Mouse (Mus musculus) telencephalon, adult 2 months (tissue): ENCODE measurements at regions not wholly inside any gene's neighbourhood (a gene's known extent, or its start where the extent isn't known, plus 50 kb on each side); places are given as distances from the start of the nearest gene placed in this dataset.
"Not testable (repeated sequence)": the region's sequence is repeated elsewhere in the genome, so short reads cannot be mapped to it uniquely, and the experiment has no call there.

Source experiments
- DNase-seq: peaks from one replicate; pipeline ENCODE4 v3.0.0-alpha.2; 2011; ENCODE audit warnings: low read depth, low spot score

DNA sequence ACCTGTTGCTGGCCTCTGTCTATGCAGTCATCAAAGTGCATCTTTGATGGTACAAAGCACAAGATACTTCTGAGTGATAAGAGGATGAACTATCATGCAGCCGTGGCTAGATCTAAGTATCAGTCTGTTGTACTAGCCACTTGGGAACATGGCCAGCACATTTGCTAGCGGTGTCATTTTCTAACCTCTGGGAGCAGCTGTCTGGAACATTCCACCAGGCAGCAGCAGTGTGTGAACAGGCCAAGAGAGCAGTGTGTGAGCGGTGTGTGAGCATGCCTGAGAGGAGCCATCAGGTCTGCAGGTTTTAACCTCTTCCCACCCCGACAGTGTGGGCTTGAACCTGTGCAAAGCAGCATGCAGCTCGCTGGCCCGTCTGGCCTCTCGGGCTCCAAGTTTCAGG, 248.3 kb downstream of the Gadd45g start:
- no peak for DNase-seq

DNA sequence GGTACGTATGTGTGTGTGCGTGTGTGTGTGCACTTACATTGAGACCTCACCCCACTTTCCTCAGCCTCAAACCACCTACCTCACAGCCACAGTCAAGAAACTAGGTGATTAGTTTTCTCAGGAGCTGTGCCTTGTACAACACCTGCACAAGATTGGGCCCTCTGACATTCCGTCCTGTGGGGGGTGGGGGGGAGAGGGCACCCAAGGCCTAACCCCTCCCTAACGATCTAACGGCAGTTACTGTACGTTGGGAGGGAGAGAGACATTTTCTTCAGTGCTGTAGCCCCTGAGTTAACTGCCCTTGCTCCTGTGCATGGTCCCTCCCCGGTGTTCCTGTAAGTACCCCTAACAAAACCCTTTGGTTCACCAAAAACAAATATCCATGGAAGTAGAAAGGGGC, 250.0 kb downstream of the Gadd45g start:
- no peak for DNase-seq

DNA sequence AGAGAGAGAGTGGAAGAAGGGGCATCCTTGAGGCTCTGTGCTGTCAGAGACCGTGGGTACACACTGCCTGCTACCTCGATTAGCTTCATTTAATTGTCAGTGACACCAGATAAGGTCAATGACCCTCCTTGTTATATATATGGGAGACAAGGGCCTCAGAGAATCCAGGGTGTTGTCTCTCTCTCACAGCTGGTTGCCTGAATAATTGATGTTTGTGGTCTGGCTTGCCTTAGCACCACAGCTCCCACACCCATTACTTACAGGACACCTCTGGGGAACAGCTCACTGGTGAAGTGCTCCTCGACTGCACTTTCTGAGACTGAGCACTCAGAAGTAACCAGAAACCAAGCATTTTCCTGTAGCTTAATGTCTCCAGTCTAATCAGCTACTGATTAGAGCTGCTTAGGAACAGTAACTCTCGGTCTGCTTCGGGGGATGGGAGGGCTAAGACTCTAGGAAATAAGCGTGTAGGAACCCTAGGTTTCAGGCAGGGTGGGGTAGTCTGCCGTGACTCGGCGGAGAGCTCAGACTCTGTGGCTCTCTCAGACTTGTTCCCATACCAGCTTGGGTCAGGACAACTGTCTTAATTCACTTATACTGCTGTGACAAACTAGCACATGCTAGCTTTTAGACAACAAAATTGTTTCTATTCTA, 259.6 kb downstream of the Gadd45g start:
- DNase-seq: no peak

DNA sequence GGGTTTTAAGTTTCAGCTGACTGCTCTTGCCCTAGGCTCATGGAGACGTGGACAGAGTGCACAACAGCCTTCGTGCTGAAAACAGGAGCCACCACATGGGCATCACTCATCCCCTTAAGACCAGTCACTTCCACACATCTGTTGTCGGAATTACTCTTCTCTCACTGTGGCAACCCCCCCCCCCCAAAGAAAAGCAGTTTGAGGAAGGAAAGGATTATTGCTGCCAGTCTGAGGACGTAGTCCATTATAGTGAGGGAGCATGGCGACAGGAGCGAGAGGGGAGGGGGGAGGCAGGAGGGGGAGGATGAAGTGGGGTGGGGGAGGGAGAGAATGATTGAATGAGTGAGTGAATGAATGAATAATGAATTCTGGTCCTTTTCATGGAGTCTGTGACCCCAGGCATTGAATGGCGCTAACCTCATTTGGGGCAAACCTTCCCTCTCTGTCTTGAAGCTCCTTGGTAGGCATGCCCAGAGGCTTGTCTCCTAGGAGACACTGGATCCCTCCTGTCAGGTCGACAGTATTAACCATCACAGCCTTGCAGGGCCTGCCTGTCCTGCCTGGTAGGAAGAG, 262.0 kb downstream of the Gadd45g start:
- no peak for DNase-seq

DNA sequence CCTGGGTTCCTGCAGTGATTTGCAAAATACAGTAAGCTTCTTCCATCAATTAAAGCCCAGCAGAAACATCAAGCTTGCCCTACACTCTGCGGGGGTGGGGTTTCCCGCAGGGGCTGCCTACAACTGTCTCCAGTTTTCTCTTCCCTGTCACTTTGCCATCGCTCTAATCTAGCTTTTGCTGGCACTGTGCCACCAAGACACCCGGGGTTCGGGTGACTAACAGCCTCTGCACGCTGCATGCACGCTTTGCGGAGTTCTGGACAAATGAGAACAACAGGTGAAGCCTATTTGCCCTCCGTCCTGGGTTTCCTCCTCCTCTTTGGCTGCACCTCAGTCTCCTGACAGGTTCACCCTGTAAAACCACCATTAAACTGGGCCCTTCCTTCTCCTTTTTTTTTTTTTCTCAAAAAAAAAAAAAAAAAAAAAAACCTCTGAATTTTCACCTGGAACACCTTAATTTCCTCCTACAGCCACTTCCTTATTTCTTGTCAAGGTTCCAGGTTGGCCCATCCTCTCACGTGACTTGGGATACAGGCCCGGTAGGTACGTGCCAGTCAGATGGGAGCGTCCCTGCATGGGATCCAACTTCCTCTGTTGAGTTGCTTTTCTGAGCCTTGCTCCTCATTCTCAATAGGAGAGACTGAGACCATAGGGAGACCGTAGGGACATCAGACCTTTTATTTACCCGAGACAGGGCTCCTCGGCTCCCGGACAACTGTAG, 262.7 kb downstream of the Gadd45g start:
- no peak for DNase-seq

DNA sequence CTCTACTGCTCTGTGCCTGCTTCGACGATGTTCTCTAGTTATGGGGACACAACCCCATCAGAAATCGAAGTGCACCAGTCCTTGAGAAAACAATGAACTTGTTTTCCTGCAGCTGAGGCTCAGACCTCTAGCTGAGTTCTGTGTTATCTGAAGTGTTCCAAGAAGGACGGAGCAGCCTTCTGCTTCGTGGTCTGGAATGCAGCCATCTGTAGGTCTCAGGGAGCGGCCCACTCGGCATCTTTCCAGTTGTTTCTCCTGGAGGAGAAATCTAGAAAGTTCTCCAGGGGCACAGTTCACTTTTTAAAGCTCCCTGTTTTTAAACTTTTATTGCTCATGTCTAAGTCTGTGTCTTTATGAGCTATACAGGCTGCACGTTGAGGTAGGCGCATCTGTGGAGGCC, 264.3 kb downstream of the Gadd45g start:
- no peak for DNase-seq

DNA sequence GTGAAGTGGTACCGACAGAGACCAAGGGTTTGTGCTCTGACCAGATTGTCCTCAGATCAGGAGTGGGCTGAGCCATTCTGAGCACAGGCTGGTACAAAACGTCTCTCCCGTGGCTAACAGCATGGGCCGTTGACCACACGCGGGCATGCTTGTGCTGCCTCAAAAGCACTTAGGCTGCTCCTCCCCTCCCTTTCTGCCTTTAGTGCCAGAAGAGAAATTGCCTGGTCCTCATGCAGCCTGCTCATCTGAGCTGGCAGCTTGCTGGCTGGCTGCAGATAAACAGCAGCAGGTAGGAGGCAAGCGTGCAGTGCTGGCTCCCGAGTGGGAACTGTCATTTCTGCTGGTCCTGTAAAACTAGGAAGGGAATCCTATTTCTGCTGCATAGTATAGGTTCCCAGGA, 267.1 kb downstream of the Gadd45g start:
- DNase-seq: peak; percentile 29

DNA sequence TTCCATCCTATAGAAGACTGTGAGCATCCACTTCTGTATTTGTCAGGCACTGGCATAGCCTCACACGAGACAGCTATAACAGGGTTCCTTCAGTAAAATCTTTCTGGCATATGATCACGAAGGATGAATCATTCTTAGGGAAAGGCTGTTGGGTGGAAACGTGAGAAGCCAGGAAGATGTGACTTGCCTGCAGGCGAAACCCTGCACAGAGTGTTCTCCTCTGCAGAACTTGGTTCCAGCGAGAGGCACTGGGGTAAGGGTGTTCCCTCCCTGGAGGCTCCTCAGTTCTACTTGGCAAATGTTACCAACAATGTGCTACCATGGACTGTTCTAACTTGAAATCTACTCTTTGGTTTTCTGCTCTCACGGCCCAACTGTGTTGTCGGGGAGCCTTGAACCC, 268.0 kb downstream of the Gadd45g start:
- DNase-seq: no peak

DNA sequence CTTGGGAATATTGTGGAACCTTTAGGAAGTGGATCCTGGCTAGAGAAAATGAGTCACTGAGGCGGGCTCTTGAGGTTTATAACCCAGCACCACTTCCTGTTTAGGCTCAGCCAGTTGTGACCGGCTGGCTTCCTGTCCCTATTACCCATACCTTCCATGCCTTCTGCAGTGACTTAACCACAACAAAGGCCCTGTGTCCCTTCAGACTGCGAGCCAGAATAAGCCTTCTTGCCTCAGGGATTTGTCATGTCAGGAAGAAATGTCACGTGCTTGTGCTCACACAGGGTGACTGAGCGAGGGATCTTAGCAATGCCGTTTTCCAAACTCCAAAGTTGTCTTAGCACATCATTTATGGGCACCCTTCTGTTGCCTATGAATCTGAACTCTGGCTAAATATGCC, 268.5 kb downstream of the Gadd45g start:
- DNase-seq: no peak

DNA sequence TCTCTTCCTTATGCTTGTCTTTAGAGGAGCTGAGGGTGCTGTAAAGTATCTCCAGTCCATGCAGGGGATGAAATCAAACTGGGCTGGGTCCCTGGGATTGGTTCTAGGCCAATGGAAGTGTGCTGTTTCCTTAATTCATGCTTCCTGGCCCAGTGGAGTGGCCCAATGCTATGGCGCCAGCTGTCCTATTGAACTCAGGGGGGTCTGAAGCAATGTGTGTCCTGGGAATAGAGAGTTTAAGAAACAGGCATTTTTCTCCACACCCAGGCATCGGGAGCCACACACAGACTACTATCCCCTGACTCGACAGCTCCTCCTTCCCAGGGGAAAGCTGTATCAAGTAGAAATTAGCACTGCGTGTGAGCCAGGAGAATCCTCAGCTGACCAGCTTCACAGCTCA, 269.8 kb downstream of the Gadd45g start:
- no peak for DNase-seq

DNA sequence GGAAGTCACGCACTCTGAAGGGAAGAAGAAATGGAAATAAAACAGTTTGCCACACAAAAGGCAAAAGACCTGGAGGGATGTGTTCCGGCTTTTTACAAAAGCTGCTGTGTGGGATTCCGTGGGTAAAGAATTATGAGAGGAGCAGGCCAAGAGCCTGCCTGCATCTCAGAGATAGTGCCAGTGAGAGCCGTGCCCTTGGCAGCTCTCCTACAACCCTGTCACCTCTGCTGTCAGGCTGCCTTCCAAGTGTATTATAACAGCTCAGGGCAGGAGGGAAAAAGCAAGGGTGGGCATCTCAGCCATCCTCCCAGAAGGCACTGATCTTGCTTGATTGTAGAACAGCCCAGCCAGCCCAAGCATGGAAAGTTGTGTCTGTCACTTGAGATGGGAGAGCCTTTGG, 270.3 kb downstream of the Gadd45g start:
- no peak for DNase-seq

DNA sequence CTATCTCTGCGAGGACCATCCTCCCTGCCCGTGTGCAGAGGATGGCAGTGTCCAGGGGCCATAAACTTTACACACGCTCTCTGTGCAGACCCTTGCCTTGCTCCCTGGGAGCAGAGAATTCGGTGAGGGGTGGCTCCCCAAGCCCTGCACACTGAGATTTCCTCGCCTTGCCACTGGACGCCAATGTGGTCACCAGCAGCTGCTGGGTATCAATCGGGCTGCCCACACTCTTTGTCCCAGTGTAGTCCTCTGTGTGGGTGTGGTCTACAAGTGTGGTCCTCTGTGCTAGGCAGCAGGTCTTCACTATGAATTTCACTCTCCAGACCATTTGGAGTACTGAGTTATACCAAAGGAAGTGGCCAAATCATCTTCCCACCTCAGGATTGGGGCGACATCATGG, 274.3 kb downstream of the Gadd45g start:
- no peak for DNase-seq

DNA sequence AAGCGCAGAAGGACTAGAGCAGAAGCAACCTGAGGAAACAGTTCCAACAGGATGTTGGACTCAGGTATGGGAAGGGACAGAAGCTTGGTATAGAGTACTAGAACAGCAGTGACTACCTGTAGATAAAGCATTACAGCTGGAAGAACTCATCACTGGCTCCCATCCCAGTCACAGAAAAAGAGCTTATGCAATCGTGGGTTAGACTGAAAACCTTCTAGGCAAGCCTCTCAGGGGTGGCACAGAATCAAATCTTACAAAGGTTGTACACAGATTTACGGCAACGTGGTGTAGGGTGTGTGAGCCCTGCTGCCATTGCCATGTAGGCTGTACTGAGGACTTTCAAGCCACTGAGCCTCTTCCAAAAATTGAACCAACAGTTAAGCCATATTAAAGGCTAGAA, 278.6 kb downstream of the Gadd45g start:
- DNase-seq: no peak

DNA sequence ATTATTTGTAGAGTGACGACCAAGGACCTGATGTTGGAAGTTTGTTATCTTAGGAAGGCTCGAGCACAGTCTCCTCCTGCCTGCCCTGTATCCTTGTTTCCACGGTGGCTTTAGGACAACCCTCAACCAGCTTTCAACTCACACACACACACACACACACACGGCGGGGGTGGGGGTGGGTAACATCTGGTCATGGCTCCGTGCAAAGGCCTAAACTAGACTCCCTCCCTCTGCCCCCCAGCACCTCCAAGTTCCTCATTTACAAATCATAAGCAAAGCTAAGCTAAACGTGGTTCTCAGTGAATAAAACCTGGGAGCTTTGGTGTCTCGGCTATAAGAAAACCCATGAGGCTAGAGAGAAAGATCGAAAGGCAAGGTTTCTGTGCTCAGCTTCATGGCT, 281.3 kb downstream of the Gadd45g start:
- no peak for DNase-seq

DNA sequence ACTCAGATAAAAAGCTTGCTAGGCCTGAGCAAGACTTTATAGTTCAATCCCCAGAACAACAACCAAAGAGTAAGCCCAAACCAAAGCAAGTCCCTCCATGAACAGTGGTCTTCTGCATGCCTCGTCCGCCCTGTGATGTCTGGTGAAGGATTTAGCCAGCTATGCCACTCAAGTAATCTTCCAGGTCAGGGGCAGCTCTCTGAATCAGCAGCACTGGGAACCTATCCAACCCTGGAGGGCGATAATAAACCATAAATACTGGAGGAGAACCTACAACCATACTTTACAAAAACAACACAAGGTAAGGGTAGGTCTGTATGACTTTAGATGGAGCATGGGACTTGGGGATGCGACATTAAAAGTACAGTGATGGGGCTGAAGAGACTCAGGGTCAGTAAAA, 283.0 kb downstream of the Gadd45g start:
- DNase-seq: no peak

DNA sequence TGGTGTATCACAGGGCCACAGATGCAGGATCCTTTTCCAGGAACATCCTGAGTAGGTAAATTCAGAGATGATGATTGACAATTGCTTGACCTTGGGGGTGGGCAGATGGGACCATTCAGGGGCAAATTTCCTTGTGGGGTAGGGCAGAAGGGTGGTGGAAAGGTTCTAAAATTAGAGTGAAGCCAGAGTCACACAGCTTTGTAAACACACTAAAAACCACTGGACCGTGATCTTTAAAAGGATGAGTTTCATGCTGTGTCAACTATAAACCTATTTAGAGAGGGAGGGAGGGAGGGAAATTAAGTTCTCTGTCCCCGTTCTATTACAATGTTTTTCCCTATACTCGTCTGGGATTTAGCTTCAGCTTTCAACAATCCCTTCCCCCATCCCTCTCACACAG, 286.7 kb downstream of the Gadd45g start:
- no peak for DNase-seq

DNA sequence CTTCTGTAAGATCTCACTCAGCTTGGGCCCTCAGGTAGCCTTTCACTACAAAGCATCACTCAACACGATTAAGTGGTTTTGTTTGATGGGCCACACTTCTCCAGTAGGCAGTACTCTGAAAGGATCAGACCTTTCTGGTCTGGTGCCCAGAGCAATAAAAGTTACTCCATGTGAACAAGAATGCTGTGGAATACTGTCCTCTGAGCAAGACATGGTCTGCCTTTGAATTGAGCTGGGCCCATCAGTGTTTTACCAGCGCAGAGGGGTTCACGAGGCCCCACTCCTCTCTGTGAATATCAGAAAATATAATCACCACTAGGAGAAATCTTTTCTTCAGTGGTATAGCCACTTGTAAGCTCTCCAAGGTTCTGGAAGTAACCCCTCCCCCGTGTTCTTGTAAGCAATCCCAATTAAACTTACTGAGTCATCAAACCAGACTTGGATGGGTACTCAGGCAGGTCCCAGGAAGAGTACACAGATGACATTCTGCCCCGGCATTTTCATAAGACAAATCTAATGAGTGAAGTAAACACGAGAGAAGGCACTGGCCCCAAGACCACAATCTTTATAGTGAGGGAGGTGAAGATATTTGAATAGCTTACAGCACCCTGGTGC, 292.0 kb downstream of the Gadd45g start:
- no peak for DNase-seq

DNA sequence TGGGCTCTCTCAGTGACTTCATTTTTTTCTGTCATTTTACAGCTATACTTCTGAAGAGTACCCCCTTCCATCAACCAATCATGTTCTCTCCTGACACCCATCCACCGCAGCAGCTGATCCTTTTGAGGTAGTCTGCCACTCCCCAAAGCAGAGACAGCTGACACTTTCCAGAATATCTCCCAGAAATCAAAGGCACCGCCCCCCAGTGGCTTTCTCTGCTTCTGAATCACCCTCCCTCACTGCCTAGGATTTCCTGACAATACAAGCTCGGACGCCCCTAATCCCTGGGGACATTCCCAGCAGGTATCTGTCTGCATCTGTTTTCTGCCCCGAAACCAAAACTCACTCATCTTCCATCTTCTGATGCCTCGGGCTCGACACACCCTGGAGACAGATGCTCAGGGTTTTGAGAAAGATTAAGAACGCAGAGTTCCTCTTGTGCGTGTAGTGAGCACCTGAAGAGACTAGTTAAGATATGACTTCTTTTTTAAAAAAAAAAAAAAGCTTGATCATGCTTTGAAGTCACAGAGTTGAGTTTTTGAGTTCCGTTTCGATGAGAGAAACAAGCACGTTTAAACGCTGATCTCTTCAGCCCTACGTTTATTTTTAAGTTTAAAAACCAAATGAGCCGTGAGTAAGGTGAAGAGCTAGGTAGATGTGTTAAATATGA, 292.8 kb downstream of the Gadd45g start:
- no peak for DNase-seq

DNA sequence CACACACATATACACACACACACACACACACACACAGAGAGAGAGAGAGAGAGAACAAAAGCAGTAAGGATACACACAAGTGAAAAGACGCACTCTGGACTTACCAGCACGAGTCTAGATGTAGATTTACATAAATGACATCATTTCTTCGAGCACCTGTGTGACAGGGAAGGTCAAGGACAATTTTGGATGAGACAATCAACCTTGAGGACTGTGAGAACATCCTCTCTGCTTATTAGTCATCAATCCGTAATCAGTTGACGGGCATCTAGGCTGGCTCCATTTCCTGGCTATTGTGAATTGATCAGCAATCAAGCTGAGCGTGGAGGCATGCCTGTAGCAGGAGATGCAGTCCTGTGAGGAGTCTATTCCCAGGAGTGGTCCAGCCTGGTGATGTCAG, 293.7 kb downstream of the Gadd45g start:
- DNase-seq: no peak

DNA sequence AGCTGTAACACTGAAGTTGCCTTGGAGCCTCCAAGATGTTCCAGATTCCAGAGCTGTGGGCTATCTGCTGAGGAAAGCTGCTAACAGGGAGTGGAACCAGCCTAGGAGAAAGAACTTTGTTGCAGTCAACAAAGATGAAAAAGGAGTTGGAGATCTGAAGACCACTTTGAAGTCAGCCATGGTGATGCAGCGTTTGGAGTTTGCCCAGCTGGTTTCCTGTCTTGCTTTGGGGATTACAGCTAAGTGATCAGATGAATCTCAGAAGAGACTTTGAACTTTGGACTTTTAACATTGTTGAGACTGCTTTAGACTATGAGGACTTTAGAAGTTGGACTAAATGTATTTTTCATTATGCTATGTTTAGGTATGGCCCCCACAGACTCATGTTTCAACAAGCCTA, 297.6 kb downstream of the Gadd45g start:
- DNase-seq: not testable (repeated sequence)

DNA sequence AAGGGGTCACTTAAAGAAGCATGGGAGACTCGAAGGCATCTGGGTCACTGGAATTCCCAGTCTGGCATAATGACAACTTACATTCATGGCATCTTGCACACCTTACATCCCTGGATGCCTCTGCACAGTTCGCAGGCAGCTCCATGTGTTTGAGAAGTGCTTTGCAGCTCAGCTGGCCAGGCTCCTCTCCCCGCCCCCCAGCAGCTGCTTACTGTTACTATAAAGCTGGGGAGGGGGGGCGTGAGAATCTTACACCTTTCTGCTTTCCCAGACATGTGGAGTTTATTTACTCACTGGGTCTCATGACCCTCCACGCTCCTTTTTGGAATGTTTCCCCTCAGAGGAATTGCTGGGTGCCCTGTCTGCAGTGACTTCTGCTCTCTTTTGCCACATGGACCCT, 299.4 kb downstream of the Gadd45g start:
- no peak for DNase-seq

DNA sequence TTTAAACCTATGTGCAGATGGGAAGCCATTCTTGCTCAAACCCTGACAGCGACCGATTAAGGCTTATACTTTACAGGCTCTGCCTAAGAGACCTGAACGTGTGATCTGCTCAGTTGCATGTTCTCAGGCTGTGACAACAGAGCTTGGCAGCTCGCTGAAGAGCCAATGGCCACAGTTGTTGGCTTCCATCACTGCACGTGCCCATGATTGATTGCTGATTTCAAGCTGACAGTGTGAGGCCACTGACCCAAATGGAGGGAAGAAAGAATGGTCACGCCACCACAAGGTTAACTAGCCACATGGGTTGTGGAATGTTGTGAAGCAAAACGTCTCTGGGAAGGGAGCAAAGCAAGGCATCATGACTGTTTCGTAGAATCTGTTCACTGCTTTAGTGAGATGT, 303.8 kb downstream of the Gadd45g start:
- DNase-seq: no peak
